Mouse (Mus musculus) gastrocnemius, postnatal 10 days (tissue): ENCODE results near the gene Etfrf1. TPM values are rescaled to one million over a fixed set of nuclear protein-coding genes. Genes with fewer than 3 reads are reported as not detected.

Source experiments
- DNase-seq: peaks from one replicate; pipeline ENCODE4 v3.0.0; 2021; ENCODE audit warnings: mixed read lengths
- long read RNA-seq, 2 experiments: library from polyadenylated mRNA; stranded (forward); transcript quantifications; one replicate each; pipeline ENCODE4 v2.0.0; 2021
- total RNA-seq, 2 experiments: library from RNA; stranded (reverse); gene quantifications; 2 replicates each; pipeline ENCODE4 v1.2.3; 2021

The Etfrf1 gene
- total RNA-seq: 10 to 100 TPM; 58.8 to 64.4 TPM
- long read RNA-seq, experiment 1, transcript Etfrf1-207 (3 exons, 1,374 nt): major isoform, 61 of 69 reads
- long read RNA-seq, experiment 1, partial matches to known transcripts: 1 of 69 reads
- long read RNA-seq, experiment 1, other reads (novel, unspliced or antisense): 5 of 69 reads
- long read RNA-seq, experiment 2, transcript Etfrf1-207 (3 exons, 1,374 nt): major isoform, 63 of 68 reads
- long read RNA-seq, experiment 2, partial matches to known transcripts: 0 of 68 reads
- long read RNA-seq, experiment 2, other reads (novel, unspliced or antisense): 3 of 68 reads

GRCm38 (mm10) chr6:145210816-145211338 lies at the start of gene Etfrf1, which contains the start of gene Casc1:
Etfrf1 (plus strand) TSS chr6:145211134.
Casc1 (minus strand) TSS chr6:145211005.
- DNase-seq: peak; percentile 96

- DNase-seq: no peak
Observed at GRCm38 (mm10) chr6:145171892-145172606, 38.9 kb upstream of the Etfrf1 start.

- peak; percentile 85 for DNase-seq
Observed at GRCm38 (mm10) chr6:145173781-145174191, 37.1 kb upstream of the Etfrf1 start.

- DNase-seq: no peak
Observed at GRCm38 (mm10) chr6:145175571-145175981, 35.4 kb upstream of the Etfrf1 start.

GRCm38 (mm10) chr6:145176474-145176873 lies 34.5 kb upstream of the Etfrf1 start:
- no peak for DNase-seq

GRCm38 (mm10) chr6:145179665-145180064 lies 31.3 kb upstream of the Etfrf1 start:
- peak; percentile 65 for DNase-seq

- no peak for DNase-seq
Observed at GRCm38 (mm10) chr6:145182044-145182443, 28.9 kb upstream of the Etfrf1 start.

GRCm38 (mm10) chr6:145186096-145186495 lies 24.8 kb upstream of the Etfrf1 start:
- no peak for DNase-seq

GRCm38 (mm10) chr6:145187093-145188088 lies 23.5 kb upstream of the Etfrf1 start:
- DNase-seq: no peak

GRCm38 (mm10) chr6:145193038-145193437 lies 17.9 kb upstream of the Etfrf1 start:
- no peak for DNase-seq

GRCm38 (mm10) chr6:145193446-145193845 lies 17.5 kb upstream of the Etfrf1 start:
- DNase-seq: no peak

GRCm38 (mm10) chr6:145197949-145198686 lies 12.8 kb upstream of the Etfrf1 start:
- DNase-seq: no peak

GRCm38 (mm10) chr6:145202432-145203125 lies 8.4 kb upstream of the Etfrf1 start:
- no peak for DNase-seq

GRCm38 (mm10) chr6:145204440-145204839 lies 6.5 kb upstream of the Etfrf1 start:
- DNase-seq: no peak

GRCm38 (mm10) chr6:145205142-145205541 lies 5.8 kb upstream of the Etfrf1 start:
- no peak for DNase-seq

GRCm38 (mm10) chr6:145210056-145210680 lies 766 bp upstream of the Etfrf1 start:
- DNase-seq: no peak

- no peak for DNase-seq
Observed at GRCm38 (mm10) chr6:145211376-145212305, 707 bp downstream of the Etfrf1 start.

GRCm38 (mm10) chr6:145213916-145214315 lies 3.0 kb downstream of the Etfrf1 start:
- DNase-seq: no peak

- no peak for DNase-seq
Observed at GRCm38 (mm10) chr6:145215826-145216225, 4.9 kb downstream of the Etfrf1 start.
